Mouse (Mus musculus) heart, adult 18-20 months (tissue): ENCODE measurements around the gene Vmn2r124. TPM values are rescaled to one million over a fixed set of nuclear protein-coding genes. Genes with fewer than 3 reads are reported as not detected.
"Not testable (repeated sequence)": the region's sequence is repeated elsewhere in the genome, so short reads cannot be mapped to it uniquely, and the experiment has no call there.

ENCODE experiments used
- DNase-seq, 2 experiments: peaks; one replicate each; pipeline ENCODE4 v3.0.0; 2021 to 2022; ENCODE audit warnings: mixed read lengths in 1 of 2
- long read RNA-seq, 2 experiments: library from polyadenylated mRNA; stranded (forward); transcript quantifications; one replicate each; pipeline ENCODE4 v2.0.0; 2021
- total RNA-seq, 2 experiments: library from RNA; stranded (reverse); gene quantifications; 2 replicates each; pipeline ENCODE4 v1.2.3; 2021

Gene Vmn2r124
- total RNA-seq, result not detected
- long read RNA-seq, experiment 1, result 0 reads
- long read RNA-seq, experiment 2, result 0 reads

- no peak for DNase-seq
Observed at GRCm38 (mm10) chr17:18049124-18049523, at the start of gene Vmn2r124. Gene Vmn2r124, plus strand, starts transcription at chr17:18049424.

- no peak for DNase-seq
Observed at GRCm38 (mm10) chr17:18004752-18005151, 44.5 kb upstream of the Vmn2r124 start.

GRCm38 (mm10) chr17:18021433-18021832 is 27.8 kb upstream of the Vmn2r124 start, which contains the start of gene Fpr-rs4:
Gene Fpr-rs4, plus strand, starts transcription at chr17:18021733.
- no peak for DNase-seq

GRCm38 (mm10) chr17:18084716-18085115 is 35.5 kb downstream of the Vmn2r124 start, which contains the start of gene Vmn2r91:
Gene Vmn2r91, plus strand, starts transcription at chr17:18085016.
- not testable (repeated sequence) for DNase-seq

- not testable (repeated sequence) for DNase-seq
Observed at GRCm38 (mm10) chr17:18095626-18096025, 46.4 kb downstream of the Vmn2r124 start.

- not testable (repeated sequence) for DNase-seq
Observed at GRCm38 (mm10) chr17:18102265-18102664, 53.0 kb downstream of the Vmn2r124 start.

Other genes starting within 250 kb of the Vmn2r124 start
- 1 to 10 TPM; 6.7 to 9.7 TPM for gene Spaca6, start 222.3 kb upstream of the Vmn2r124 start, total RNA-seq
- gene Has1, start 194.2 kb upstream of the Vmn2r124 start, total RNA-seq, result under 1 TPM; 0.13 to 0.17 TPM
- gene Fpr1, start 165.5 kb upstream of the Vmn2r124 start, total RNA-seq, result not detected
- not detected for gene Fpr2, start 161.6 kb upstream of the Vmn2r124 start, total RNA-seq
- gene Fpr3, start 161.6 kb upstream of the Vmn2r124 start, total RNA-seq, result not detected
- not detected for gene Fpr-rs4, start 27.7 kb upstream of the Vmn2r124 start, total RNA-seq
- gene Vmn2r91, start 35.6 kb downstream of the Vmn2r124 start, total RNA-seq, result not detected
- not detected for gene Vmn2r92, start 102.5 kb downstream of the Vmn2r124 start, total RNA-seq
- not detected for gene Vmn2r94, start 228.3 kb downstream of the Vmn2r124 start, total RNA-seq
- gene Vmn2r93, start 248.7 kb downstream of the Vmn2r124 start, total RNA-seq, result not detected